Mouse (Mus musculus): ENCODE results near the gene Il15ra. TPM values are rescaled to one million over a fixed set of nuclear protein-coding genes. Genes with fewer than 3 reads are reported as not detected.
"Not testable (repeated sequence)": the region's sequence is repeated elsewhere in the genome, so short reads cannot be mapped to it uniquely, and the experiment has no call there.

The Il15ra gene
- total RNA-seq, 2 experiments from 2014 or later, result 34.1 to 38.4 TPM

GRCm38 (mm10) chr2:11706030-11706745 lies 1.1 kb downstream of the Il15ra start:
- intact Hi-C loops (cut with DNase I), result loop anchor here (5.0 kb wide), 2 partner anchors 71 to 104 kb away; partner anchors contain the start of genes Ankrd16, Fbh1 and Rbm17
- DNase-seq, result no peak

GRCm38 (mm10) chr2:11706746-11707065 lies 1.6 kb downstream of the Il15ra start:
- no peak for DNase-seq
- intact Hi-C loops (cut with DNase I), result loop anchor here (5.0 kb wide), 2 partner anchors 71 to 104 kb away; partner anchors contain the start of genes Ankrd16, Fbh1 and Rbm17

- intact Hi-C loops (cut with DNase I), result loop anchor here (5.0 kb wide), 2 partner anchors 69 to 106 kb away; partner anchors contain the start of genes Ankrd16, Fbh1 and Rbm17
These were observed 3.4 kb downstream of the Il15ra start for GRCm38 (mm10) chr2:11708538-11708937.

GRCm38 (mm10) chr2:11710101-11710500 lies 5.0 kb downstream of the Il15ra start:
- intact Hi-C loops (cut with DNase I), result not testable (repeated sequence)
- DNase-seq, result peak; percentile 26 to 43

More at GRCm38 (mm10) chr2:11708538-11708937, 3.4 kb downstream of the Il15ra start:
- DNase-seq, result no peak

- intact Hi-C loops (cut with DNase I), result no loop called here
- DNase-seq, result peak in 1 of 2 experiments; percentile 8
These were observed 7.4 kb downstream of the Il15ra start for GRCm38 (mm10) chr2:11712483-11712990.

- no peak for DNase-seq
- intact Hi-C loops (cut with DNase I), result no loop called here
These were observed 7.9 kb downstream of the Il15ra start for GRCm38 (mm10) chr2:11713021-11713420.

GRCm38 (mm10) chr2:11714535-11714934 lies 9.4 kb downstream of the Il15ra start:
- intact Hi-C loops (cut with DNase I), result no loop called here
- DNase-seq, result no peak

- no peak for DNase-seq
- intact Hi-C loops (cut with DNase I), result no loop called here
These were observed 13.5 kb downstream of the Il15ra start for GRCm38 (mm10) chr2:11718573-11718972.

- intact Hi-C loops (cut with DNase I), result no loop called here
- no peak for DNase-seq
These were observed 17.5 kb downstream of the Il15ra start for GRCm38 (mm10) chr2:11722564-11722963.

GRCm38 (mm10) chr2:11727574-11727973 lies 22.5 kb downstream of the Il15ra start:
- intact Hi-C loops (cut with DNase I), result no loop called here
- DNase-seq, result no peak

- intact Hi-C loops (cut with DNase I), result no loop called here
- DNase-seq, result no peak
These were observed 24.0 kb downstream of the Il15ra start for GRCm38 (mm10) chr2:11729091-11729490.

- no peak for DNase-seq
- intact Hi-C loops (cut with DNase I), result no loop called here
These were observed 27.9 kb downstream of the Il15ra start for GRCm38 (mm10) chr2:11732978-11733377.

GRCm38 (mm10) chr2:11735853-11736252 lies 30.8 kb downstream of the Il15ra start:
- no peak for DNase-seq
- intact Hi-C loops (cut with DNase I), result no loop called here

GRCm38 (mm10) chr2:11738794-11739193 lies 33.7 kb downstream of the Il15ra start:
- no peak for DNase-seq
- intact Hi-C loops (cut with DNase I), result no loop called here

GRCm38 (mm10) chr2:11739516-11740051 lies 34.5 kb downstream of the Il15ra start:
- DNase-seq, result no peak
- intact Hi-C loops (cut with DNase I), result no loop called here

GRCm38 (mm10) chr2:11762541-11762940 lies 57.5 kb downstream of the Il15ra start:
- no peak for DNase-seq
- intact Hi-C loops (cut with DNase I), result no loop called here

- DNase-seq, result peak; percentile 8 to 21
- intact Hi-C loops (cut with DNase I), result no loop called here
These were observed 60.6 kb downstream of the Il15ra start for GRCm38 (mm10) chr2:11765694-11766093.

GRCm38 (mm10) chr2:11766485-11767160 lies 61.5 kb downstream of the Il15ra start:
- no peak for DNase-seq
- intact Hi-C loops (cut with DNase I), result no loop called here

GRCm38 (mm10) chr2:11767161-11767545 lies 62.1 kb downstream of the Il15ra start:
- intact Hi-C loops (cut with DNase I), result no loop called here
- DNase-seq, result peak in 1 of 2 experiments; percentile 6

- DNase-seq, result no peak
- intact Hi-C loops (cut with DNase I), result no loop called here
These were observed 66.6 kb downstream of the Il15ra start for GRCm38 (mm10) chr2:11771701-11772100.

- no peak for DNase-seq
- intact Hi-C loops (cut with DNase I), result no loop called here
These were observed 67.3 kb downstream of the Il15ra start for GRCm38 (mm10) chr2:11772401-11772800.

Measured in heart, postnatal 14 days (tissue).